Mouse (Mus musculus): ENCODE data around the gene Myo9b.
A peak's percentile ranks its signal among the peaks of the same experiment; 100 is the strongest.
"Not testable (repeated sequence)": the region's sequence is repeated elsewhere in the genome, so short reads cannot be mapped to it uniquely, and the experiment has no call there.

Myo9b gene

DNA sequence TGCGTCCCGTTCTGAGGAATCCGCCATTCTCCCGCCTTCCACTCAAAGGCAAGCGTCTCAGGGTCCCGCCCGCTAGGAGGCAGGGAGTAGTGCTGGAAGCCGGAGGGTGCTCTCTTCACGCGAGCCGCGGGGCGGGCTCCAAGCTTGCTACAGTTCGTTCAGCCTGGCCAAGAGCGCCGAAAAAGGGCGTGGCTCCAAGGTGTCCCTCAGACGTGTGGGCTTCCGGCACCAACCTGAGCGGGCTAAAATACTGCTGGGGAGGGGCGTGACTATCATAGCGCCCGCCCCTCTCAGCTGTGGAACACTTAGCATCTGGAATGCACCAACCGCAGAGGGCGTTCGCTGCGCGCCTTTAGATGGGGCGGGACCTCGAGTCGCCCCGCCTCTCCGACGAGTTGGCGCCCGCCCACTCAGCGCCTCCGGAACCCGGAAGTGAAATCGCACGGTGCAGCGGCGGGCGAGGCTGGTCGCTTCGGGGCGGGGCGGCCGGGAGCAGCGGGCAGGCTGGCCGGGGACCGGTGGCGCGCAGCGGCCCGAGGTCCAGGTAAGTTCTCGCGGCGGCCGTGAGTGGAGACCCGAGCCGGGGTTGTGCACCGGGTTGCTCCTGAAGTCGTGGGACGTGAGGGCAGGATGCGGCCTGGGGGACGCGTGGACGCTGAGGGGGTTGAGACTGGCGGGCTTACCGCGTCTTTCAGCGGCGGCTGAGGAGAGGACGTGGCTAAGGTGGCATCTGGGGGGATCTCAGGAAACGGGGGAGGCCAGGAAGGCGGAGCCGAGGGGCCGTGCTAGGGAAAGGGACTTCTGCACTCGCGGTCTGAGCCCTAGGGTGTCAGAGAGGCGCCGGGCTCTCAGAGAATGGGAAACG is at the start of gene Myo9b, which contains the start of gene Haus8:
Gene Myo9b (plus strand): TSS at position 429 of the 865 bp plus-strand sequence.
Gene Haus8 (minus strand): TSS at position 649 of the 865 bp plus-strand sequence.
- DNase-seq, result peak; percentile 99

- DNase-seq, result peak; percentile 47
Measured at GRCm38 (mm10) chr8:71224560-71224959, 48.0 kb upstream of the Myo9b start.

DNA sequence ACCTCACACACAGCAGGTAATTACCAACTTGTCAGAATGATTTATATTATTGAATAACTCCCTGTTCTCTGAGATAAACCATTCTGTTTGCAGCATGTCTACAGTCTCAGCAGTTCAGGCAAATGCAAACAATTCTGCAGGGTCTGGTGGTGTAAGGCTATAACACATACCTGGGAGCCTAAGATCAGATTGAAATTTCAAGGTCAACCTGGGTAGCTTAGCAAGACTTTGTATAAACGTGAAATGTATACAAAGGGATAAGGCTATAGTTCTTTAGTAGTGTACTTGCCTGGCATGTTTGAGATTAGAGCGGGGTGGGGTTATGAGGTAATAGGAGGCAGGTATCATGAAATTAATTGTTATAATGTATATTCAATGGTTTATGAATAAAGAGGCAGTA is 29.8 kb upstream of the Myo9b start:
- no peak for DNase-seq

GRCm38 (mm10) chr8:71248203-71248602 is 24.3 kb upstream of the Myo9b start:
- DNase-seq, result no peak

DNA sequence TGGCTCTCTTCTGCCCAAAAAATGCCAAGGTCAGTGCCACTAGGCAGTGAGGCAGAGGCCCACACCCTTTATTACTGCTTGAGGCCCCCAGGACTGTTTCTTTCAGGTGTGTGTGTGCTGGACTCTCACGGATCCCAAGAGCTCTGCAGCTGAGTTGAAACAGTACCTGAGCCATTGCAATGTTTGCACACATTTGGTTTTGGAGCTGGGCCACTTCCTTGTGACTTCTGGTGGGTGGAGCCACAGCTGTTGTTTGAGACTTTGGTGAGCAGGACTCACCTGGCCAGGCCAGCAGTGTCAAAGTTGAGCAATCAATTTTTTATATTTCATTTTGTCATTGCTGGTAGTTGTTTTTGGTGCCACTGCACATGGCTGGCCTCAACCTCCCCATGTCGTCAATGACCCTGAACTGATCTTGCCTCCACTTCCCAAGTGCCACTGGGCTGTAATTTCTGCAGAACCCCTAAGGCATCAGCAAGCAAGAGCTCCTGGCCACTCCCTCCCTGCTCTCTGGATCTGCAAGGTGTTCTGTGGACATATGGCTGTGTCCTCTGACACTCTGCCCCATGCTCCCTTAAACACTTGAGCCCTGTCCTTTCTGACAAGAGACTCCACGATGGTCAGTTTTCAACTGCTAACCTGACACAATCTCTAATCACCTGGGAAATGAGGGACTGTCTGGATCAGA is 15.8 kb upstream of the Myo9b start:
- no peak for DNase-seq

DNA sequence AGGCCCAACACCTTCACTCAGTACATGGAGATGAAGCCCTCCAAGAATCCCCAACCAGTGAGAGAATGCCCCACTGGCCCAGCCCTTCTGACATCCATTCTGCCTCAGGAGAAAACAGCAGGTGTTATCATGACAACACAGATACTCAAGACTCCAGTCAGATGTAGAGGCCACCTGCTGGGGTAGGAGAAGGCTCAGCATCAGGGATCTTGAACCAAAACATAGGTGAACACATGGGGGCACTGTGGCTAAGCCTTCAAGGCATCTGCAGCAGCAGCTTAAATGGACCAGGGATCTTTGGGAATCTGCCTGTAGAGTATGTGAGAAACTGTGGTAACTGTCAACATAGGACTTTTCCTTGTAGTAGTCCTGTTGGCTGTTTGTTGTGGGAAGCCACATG is 11.3 kb upstream of the Myo9b start:
- peak; percentile 29 for DNase-seq

DNA sequence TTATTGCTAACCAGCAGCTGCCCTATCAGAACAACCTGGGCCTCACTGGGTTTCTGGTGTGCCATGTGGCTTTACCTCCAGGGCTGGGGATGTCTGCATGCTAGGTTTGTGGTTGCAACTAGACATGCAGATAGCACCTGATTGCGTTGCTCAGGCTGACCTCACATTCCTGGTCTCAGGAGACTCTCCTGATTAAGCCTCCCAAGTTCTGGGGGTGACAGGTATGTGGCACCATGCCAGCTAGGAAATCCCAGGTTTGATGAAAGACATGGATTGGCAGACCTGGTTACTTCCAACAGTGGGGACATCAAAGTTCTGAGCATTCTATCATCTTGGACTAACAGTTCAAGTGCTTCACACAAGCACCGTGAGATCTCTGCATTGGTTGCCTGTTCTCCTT is 4.8 kb upstream of the Myo9b start:
- DNase-seq, result no peak

GRCm38 (mm10) chr8:71268286-71268685 is 4.2 kb upstream of the Myo9b start:
- DNase-seq, result not testable (repeated sequence)

GRCm38 (mm10) chr8:71271630-71272029 is 884 bp upstream of the Myo9b start:
- no peak for DNase-seq

- DNase-seq, result peak; percentile 46
Measured at GRCm38 (mm10) chr8:71273151-71273510, 617 bp downstream of the Myo9b start.

DNA sequence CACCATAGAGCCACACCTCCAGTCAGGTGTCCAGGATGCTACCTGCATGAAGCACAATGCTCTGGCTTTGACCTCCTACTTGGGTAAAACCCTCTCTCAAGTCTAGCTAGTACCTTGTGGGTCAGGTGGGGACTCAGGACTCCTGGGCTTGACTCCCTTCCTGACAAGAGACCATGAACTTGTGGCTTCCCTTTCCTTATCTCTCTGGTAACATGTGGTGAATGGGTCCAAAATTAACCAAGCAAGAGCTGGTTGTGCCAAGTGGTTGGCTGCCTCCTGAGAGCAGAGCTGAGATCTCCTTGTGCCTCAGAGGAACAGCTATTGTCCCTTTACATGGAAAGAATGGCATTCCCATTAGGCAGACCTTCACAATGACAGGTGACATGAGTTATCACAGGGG is 2.0 kb downstream of the Myo9b start:
- no peak for DNase-seq

DNA sequence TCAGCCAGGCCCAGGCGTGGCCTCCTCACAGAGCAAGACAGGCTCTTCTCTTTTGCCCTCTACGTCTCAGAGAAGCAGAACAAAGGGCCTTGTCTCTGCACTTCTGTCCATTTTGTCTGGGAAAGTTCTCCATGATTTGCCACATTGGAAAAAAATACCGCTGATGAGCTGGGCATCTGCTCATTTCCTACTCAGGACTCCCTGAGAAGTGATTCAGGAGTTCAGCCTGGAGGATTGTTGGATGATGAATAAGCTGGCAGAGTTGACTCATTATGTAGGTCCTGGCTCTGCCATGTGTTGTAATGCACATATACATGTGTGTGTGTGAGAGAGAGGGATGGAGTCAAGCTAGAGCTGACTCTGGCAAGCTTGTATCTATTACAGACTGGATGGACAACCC is 3.7 kb downstream of the Myo9b start:
- no peak for DNase-seq

DNA sequence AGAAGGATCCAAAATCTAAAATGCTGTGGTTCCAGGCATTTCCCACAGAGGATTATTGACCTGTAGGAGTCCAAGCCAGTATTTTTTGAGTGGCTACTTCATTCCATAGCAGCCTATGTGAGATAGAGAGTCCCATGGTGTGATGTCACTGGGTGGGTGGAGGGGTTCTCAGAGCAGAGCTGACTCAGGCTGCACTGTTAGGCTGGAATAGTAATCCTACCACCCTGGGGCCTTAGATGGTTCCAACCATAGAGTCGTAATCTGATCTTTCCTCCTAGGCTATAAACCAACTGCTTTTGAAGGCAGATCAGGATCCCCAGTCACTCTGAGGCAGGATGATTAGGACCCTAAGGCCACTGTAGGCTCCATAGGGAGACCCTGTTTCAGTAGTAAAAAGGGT is 6.9 kb downstream of the Myo9b start:
- DNase-seq, result not testable (repeated sequence)

DNA sequence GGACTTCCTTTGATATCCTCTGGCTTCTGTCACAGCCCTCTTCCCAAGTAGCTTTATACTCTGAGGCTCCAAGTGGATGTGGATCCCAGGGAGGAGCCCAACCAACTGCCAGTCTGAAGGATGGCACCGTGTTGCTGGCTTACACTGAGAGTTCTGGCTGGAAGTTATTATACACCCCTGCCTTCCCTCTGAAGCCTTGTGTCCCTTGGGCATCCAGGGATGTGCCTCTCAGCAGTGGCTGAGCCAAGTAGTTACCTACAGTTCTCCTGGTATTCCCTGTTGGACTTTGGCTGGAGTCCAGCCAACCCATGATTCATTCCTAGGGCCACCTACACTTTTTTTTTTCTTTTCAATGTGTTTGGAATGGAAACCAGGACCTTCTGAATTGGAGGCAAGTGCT is 9.2 kb downstream of the Myo9b start:
- DNase-seq, result not testable (repeated sequence)

GRCm38 (mm10) chr8:71282621-71283020 is 10.1 kb downstream of the Myo9b start:
- no peak for DNase-seq

DNA sequence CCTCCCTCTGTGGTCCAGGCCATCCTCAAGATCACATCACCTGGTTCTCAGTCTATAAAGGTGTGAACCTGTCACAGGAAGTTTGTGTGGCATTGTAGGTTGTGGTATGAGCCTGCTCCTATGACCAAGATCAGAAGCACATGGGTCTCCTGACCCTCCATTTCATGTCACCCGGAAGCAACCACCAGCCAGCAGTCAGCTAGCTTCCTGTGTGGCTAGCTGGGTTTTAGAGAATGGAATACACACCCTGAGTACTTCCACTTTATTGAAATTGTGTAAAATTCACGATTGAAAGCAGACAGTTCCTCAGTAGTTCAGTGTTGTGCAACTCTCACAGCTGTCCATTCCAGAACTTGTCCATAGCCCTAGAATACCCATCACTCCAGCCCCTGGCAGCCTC is 13.7 kb downstream of the Myo9b start:
- DNase-seq, result not testable (repeated sequence)

DNA sequence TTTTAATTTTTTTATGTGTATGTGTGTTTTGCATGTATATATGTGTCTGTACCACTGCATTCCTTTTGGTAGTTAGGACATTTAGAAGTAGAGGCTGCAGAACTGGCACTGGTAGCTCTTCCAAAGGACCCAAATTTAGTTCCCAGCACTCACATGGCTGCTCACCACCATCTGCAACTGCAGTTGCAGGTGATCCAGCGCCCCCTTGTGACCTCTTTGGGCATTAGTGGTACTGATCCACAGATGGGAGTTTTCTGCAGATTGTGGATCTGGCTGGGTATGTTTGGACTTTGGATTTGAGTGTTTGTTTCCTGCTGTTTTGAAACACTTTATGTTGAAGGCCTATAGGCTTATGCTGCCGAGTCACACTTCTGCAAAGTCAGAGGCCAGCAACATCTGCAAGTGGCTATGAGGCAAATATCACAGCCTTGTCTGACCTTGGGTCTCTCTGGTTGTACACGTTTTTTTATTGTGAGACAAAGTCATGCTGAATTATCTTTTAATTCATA is 16.0 kb downstream of the Myo9b start:
- DNase-seq, result no peak

- no peak for DNase-seq
Measured at GRCm38 (mm10) chr8:71289098-71289497, 16.6 kb downstream of the Myo9b start.

- DNase-seq, result no peak
Measured at GRCm38 (mm10) chr8:71290211-71290610, 17.7 kb downstream of the Myo9b start.

- DNase-seq, result no peak
Measured at GRCm38 (mm10) chr8:71290911-71291310, 18.4 kb downstream of the Myo9b start.

DNA sequence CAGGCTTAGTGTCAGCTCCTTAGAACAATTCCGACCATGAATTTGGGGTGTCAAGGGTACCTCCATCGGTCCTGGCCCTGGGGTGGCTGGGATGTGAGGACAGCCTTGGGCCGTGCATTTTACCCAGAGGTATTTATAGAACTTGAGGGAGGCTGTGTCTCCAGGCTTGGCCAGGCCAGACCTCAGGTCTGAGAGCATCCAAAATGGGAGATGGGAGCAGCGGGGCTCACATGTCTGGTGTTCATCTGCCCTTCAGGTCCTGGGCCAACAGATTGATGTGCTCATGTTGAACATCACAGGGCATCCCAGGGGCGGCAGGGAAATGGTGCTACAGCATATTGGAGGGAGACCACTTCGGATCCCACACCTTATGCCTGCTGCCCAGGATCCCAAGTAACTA is 18.8 kb downstream of the Myo9b start:
- DNase-seq, result no peak

- not testable (repeated sequence) for DNase-seq
Measured at GRCm38 (mm10) chr8:71293930-71294329, 21.4 kb downstream of the Myo9b start.

DNA sequence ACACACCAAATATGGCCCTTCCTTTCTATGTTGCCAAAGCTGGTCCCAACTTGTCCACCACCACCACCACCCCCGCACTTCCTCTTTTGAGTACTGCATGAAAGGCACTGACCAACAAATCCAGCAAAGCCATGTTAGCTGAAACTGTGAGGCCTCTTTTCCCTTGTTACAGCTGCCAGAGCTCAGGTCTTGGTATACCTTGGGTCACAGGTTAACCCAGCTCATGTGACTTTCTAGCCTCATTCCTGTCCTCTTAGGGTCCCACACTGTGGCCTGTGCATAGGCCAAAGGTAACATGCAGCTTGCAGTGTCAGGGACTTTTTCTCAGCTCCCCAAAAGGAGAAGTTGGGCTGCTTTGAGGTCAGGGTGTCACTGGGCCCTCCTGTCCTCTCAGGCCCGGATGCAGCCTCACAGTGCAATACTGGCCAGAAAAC is 23.7 kb downstream of the Myo9b start:
- DNase-seq, result peak; percentile 17

- no peak for DNase-seq
Measured at GRCm38 (mm10) chr8:71296784-71297183, 24.3 kb downstream of the Myo9b start.
